Mouse (Mus musculus): ENCODE results near the gene Spp2.

DNA sequence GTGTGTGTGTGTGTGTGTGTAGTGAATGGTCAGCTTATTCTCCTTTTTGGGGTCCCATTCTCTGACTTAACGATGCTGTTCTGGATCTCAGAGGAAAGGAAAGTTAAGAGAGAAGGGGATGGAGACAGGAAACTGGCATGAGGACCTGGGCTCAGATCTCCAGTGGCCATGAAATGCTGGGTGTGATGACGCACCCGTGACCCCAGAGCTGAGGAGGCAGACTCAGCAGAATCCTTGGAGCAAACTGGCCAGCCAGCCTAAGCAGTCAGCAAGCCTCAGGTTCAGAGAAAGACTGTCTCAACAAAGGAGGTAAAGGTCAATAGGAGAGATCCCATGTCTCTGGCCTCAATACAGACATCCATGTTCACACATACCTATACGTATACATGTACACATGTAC lies 63.0 kb downstream of the Spp2 start:
- no peak for TF ChIP-seq POLR2A (IDR thresholded peaks at IDR 0.05; ENCODE audit: borderline replicate concordance, extremely low read depth, low read depth, low read length)
- no peak for TF ChIP-seq CTCF (IDR thresholded peaks at IDR 0.05; ENCODE audit: insufficient read depth, low read length)
